Mouse (Mus musculus) forebrain, embryonic 16.5 days (tissue): Measurements from ENCODE around the gene Krt79. TPM values are rescaled to one million over a fixed set of nuclear protein-coding genes. Genes with fewer than 3 reads are reported as not detected.

ENCODE experiments used
- ATAC-seq: fragments of 200-750 bp; cut with Nextera tagmentation; 2 replicates; pipeline ENCODE4 v1.8.0; 2017; ENCODE audit warnings: mild to moderate bottlenecking, moderate library complexity
- H3K27ac ChIP-seq: fragments of 300-500 bp; sonication (generic); 2 replicates; pipeline ENCODE4 v1.5.1; 2014; ENCODE audit warnings: low read length, control low read depth
- H3K27me3 ChIP-seq: fragments of 300-500 bp; sonication (generic); replicated peaks from 2 replicates; pipeline ENCODE4 v1.6.1; 2014; ENCODE audit warnings: low read length; ENCODE audit not compliant: control insufficient read depth, insufficient read depth
- H3K36me3 ChIP-seq: fragments of 300-500 bp; sonication (generic); 2 replicates; pipeline ENCODE4 v1.6.1; 2014; ENCODE audit not compliant: control insufficient read depth, insufficient read depth
- H3K4me1 ChIP-seq: fragments of 300-500 bp; sonication (generic); replicated peaks from 2 replicates; pipeline ENCODE4 v1.6.1; 2014; ENCODE audit warnings: low read length; ENCODE audit not compliant: control insufficient read depth, insufficient read depth
- H3K4me2 ChIP-seq: fragments of 300-500 bp; sonication (generic); 2 replicates; pipeline ENCODE4 v1.6.1; 2014; ENCODE audit warnings: mild to moderate bottlenecking, low read length, control low read depth
- H3K4me3 ChIP-seq: fragments of 300-500 bp; sonication (generic); replicated peaks from 2 replicates; pipeline ENCODE4 v1.5.1; 2014; ENCODE audit warnings: mild to moderate bottlenecking, low read length, control low read depth
- H3K9ac ChIP-seq: fragments of 300-500 bp; sonication (generic); replicated peaks from 2 replicates; pipeline ENCODE4 v1.6.1; 2014; ENCODE audit warnings: low read depth, low read length, control low read depth
- H3K9me3 ChIP-seq: fragments of 300-500 bp; sonication (generic); 2 replicates; pipeline ENCODE4 v1.6.1; 2016; ENCODE audit warnings: low read length; ENCODE audit not compliant: control insufficient read depth
- WGBS: fragments of 180-500 bp; shearing (Covaris S2); extraction: QIAGEN DNeasy Blood & Tissue Kit; methylation state at CpG from one replicate; pipeline ENCODE4 v1.1.7; 2014; 5-methylcytosine and 5-hydroxymethylcytosine counted together
- polyA plus RNA-seq: library from polyadenylated mRNA; unstranded; fragments of >200 nt; fragmentation: Nextera tagmentation; extraction: Ambion mirVana; gene quantifications from 2 replicates; pipeline ENCODE4 v1.2.1, GENCODE M21; 2015

Gene Krt79
- polyA plus RNA-seq: 0.15 and 0.38 TPM in 2 replicates

GRCm38 (mm10) chr15:101940274-101940829 is at the start of gene Krt79:
Krt79 (minus strand) TSS chr15:101940324.
- no peak for ATAC-seq
- no peaks in the 10 kb centered on the region for H3K36me3 ChIP-seq
- no peaks in the 10 kb centered on the region for H3K4me1 ChIP-seq
- H3K4me2 ChIP-seq: no peak within 1 kb of the TSS
- H3K4me3 ChIP-seq: no peak within 1 kb of the TSS
- no peak within 1 kb of the TSS for H3K27ac ChIP-seq
- no peaks in the 10 kb centered on the region for H3K27me3 ChIP-seq
- 61% methylated on average over 6 of the region's 6 CpGs for WGBS
- no peaks in the 10 kb centered on the region for H3K9me3 ChIP-seq
- no peak within 1 kb of the TSS for H3K9ac ChIP-seq

- Histone ChIP-seq H3K27me3 (no peaks in the 10 kb centered on the region), H3K9ac (no peak overlapping the region), H3K9me3 (no peaks in the 10 kb centered on the region), H3K27ac (no peak overlapping the region), H3K4me2 (no peak overlapping the region), H3K4me1 (peaks cover 7% of the 10 kb centered on the region; the same call in 1 of the 2 replicates), H3K36me3 (no peaks in the 10 kb centered on the region), H3K4me3 (no peak overlapping the region)
- 64% methylated on average over 8 of the region's 8 CpGs for WGBS
- no peak for ATAC-seq
Observed at GRCm38 (mm10) chr15:101988714-101989113, 48.6 kb upstream of the Krt79 start.

GRCm38 (mm10) chr15:101988119-101988518 is 48.0 kb upstream of the Krt79 start:
- no peak overlapping the region for H3K27ac ChIP-seq
- H3K27me3 ChIP-seq: no peaks in the 10 kb centered on the region
- no peak overlapping the region for H3K4me3 ChIP-seq
- no peak overlapping the region for H3K9ac ChIP-seq
- WGBS: 0% methylated on average over 10 of the region's 10 CpGs
- no peaks in the 10 kb centered on the region for H3K9me3 ChIP-seq
- no peak overlapping the region for H3K4me2 ChIP-seq
- ATAC-seq: peak; percentile 37
- peaks cover 7% of the 10 kb centered on the region; the same call in 1 of the 2 replicates for H3K4me1 ChIP-seq
- H3K36me3 ChIP-seq: no peaks in the 10 kb centered on the region

GRCm38 (mm10) chr15:101984746-101985145 is 44.6 kb upstream of the Krt79 start:
- Histone ChIP-seq H3K4me1 (peaks cover 7% of the 10 kb centered on the region; the same call in 1 of the 2 replicates), H3K9ac (peak overlapping the region; percentile 30; the same call in 1 of the 2 replicates), H3K4me3 (no peak overlapping the region), H3K27ac (no peak overlapping the region), H3K4me2 (peak overlapping the region; percentile 23; the same call in 1 of the 2 replicates), H3K27me3 (no peaks in the 10 kb centered on the region), H3K36me3 (no peaks in the 10 kb centered on the region), H3K9me3 (no peaks in the 10 kb centered on the region)
- ATAC-seq: no peak
- WGBS: 19% methylated on average over 6 of the region's 6 CpGs

- no peaks in the 10 kb centered on the region for H3K27me3 ChIP-seq
- H3K9ac ChIP-seq: peak overlapping the region; percentile 42
- peak; percentile 97 for ATAC-seq
- H3K9me3 ChIP-seq: no peaks in the 10 kb centered on the region
- peaks cover 7% of the 10 kb centered on the region; the same call in 1 of the 2 replicates for H3K4me1 ChIP-seq
- WGBS: 3% methylated on average over 15 of the region's 15 CpGs
- H3K4me2 ChIP-seq: peak overlapping the region; percentile 61
- H3K36me3 ChIP-seq: no peaks in the 10 kb centered on the region
- H3K4me3 ChIP-seq: peak overlapping the region; percentile 40
- peak overlapping the region; percentile 87 for H3K27ac ChIP-seq
Observed at GRCm38 (mm10) chr15:101983949-101984601, 44.0 kb upstream of the Krt79 start.

- 82% methylated on average over 13 of the region's 13 CpGs for WGBS
- Histone ChIP-seq H3K9ac (peak overlapping the region; percentile 42), H3K4me1 (peaks cover 7% of the 10 kb centered on the region; the same call in 1 of the 2 replicates), H3K4me3 (peak overlapping the region; percentile 40), H3K9me3 (no peaks in the 10 kb centered on the region), H3K27me3 (no peaks in the 10 kb centered on the region), H3K4me2 (peak overlapping the region; percentile 61), H3K36me3 (no peaks in the 10 kb centered on the region), H3K27ac (peak overlapping the region; percentile 87)
- ATAC-seq: peak; percentile 2; the same call in 1 of the 2 replicates
Observed at GRCm38 (mm10) chr15:101983315-101983948, 43.3 kb upstream of the Krt79 start.

- no peaks in the 10 kb centered on the region for H3K27me3 ChIP-seq
- 73% methylated on average over 6 of the region's 6 CpGs for WGBS
- no peaks in the 10 kb centered on the region for H3K36me3 ChIP-seq
- H3K27ac ChIP-seq: no peak overlapping the region
- H3K4me1 ChIP-seq: peaks cover 15% of the 10 kb centered on the region
- H3K9ac ChIP-seq: no peak overlapping the region
- no peak overlapping the region for H3K4me2 ChIP-seq
- H3K9me3 ChIP-seq: no peaks in the 10 kb centered on the region
- no peak overlapping the region for H3K4me3 ChIP-seq
- no peak for ATAC-seq
Observed at GRCm38 (mm10) chr15:101980849-101981248, 40.7 kb upstream of the Krt79 start.

GRCm38 (mm10) chr15:101977043-101977726 is 37.1 kb upstream of the Krt79 start:
- Histone ChIP-seq H3K4me2 (peak overlapping the region; percentile 84), H3K9ac (peak overlapping the region; percentile 60), H3K27me3 (no peaks in the 10 kb centered on the region), H3K36me3 (no peaks in the 10 kb centered on the region), H3K4me1 (peaks cover 10% of the 10 kb centered on the region), H3K9me3 (no peaks in the 10 kb centered on the region), H3K4me3 (peak overlapping the region; percentile 44), H3K27ac (no peak overlapping the region)
- WGBS: 3% methylated on average over 35 of the region's 39 CpGs
- ATAC-seq: peak; percentile 73

- no peaks in the 10 kb centered on the region for H3K9me3 ChIP-seq
- no peak overlapping the region for H3K27ac ChIP-seq
- no peaks in the 10 kb centered on the region for H3K27me3 ChIP-seq
- 53% methylated on average over 3 of the region's 3 CpGs for WGBS
- H3K36me3 ChIP-seq: no peaks in the 10 kb centered on the region
- ATAC-seq: no peak
- no peak overlapping the region for H3K4me3 ChIP-seq
- peaks cover 10% of the 10 kb centered on the region for H3K4me1 ChIP-seq
- H3K4me2 ChIP-seq: peak overlapping the region; percentile 84; the same call in 1 of the 2 replicates
- peak overlapping the region; percentile 60; the same call in 1 of the 2 replicates for H3K9ac ChIP-seq
Observed at GRCm38 (mm10) chr15:101976641-101977040, 36.5 kb upstream of the Krt79 start.
